Mouse (Mus musculus) gastrocnemius, postnatal 14 days (tissue): ENCODE data around the gene Adpgk. TPM values are rescaled to one million over a fixed set of nuclear protein-coding genes. Genes with fewer than 3 reads are reported as not detected.

Experiments used
- DNase-seq: peaks from one replicate; pipeline ENCODE4 v3.0.0; 2021; ENCODE audit warnings: mixed read lengths
- intact Hi-C: fragments of 180-260 bp; cut with DNase I; formaldehyde crosslinking; loops from one replicate; pipeline ENCODE4 v1.15.1; 2025; ENCODE audit warnings: low total_unique reads
- total RNA-seq, 2 experiments: library from RNA; stranded (reverse); gene quantifications; 2 replicates each; pipeline ENCODE4 v1.2.3; 2021

Gene Adpgk
- total RNA-seq, 2 experiments from 2014 or later = 11.4 to 12.8 TPM

DNA sequence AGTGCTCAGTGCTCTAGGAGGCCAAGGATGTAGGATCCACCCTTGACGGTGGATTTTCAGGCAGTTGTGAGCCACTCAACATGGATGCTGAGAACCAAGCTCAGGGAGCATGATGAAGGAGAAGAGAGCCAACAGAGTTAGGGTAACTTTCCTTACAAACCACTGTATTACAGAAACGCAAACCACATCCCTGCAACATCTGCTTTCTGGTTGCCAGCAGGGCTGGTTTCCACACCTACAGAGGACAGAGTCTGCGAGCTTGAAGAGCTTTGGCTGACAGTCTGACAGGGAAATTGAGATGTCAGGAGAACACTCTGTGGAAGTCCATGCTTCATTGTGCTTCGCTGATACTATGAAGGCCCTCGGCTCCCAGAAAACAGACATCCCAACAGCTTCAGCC, 3.3 kb upstream of the Adpgk start:
- no peak for DNase-seq
- intact Hi-C loops = no loop called here

DNA sequence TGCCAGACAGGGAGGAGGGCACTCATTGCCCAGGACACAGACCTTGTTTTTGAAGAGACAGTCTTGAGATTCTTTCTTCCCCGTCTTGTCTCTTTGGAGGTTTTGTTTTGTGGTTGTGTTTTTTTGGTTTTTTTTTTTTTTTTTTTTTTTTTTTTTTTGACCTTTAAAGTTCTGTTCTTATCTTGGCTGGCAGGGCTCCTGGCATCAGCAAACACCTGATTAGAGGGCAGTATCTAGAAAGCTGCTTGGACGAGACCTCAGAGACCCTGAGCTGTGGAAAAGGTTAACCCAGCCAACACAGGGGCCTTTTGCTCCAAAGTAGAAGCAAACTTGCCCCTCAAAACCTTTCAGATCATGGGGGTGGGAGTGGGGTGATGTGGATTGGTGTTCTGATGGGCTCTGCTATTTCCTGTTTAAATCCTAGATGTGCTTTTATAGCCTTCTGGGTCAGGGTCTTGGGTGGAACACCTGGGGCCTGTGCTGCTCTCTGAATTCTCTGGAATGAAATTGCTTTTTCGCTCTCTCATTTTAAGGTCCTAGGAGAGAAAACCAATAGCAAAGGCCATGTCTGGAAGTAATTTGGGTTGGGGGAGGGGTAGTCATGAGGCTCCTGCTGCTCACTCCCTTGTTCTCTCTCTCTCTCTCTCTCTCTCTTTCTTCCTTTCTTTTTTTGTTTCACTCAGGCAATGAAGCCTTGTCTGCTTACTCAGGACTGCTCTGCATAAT, 2.5 kb upstream of the Adpgk start:
- intact Hi-C loops = no loop called here
- no peak for DNase-seq

DNA sequence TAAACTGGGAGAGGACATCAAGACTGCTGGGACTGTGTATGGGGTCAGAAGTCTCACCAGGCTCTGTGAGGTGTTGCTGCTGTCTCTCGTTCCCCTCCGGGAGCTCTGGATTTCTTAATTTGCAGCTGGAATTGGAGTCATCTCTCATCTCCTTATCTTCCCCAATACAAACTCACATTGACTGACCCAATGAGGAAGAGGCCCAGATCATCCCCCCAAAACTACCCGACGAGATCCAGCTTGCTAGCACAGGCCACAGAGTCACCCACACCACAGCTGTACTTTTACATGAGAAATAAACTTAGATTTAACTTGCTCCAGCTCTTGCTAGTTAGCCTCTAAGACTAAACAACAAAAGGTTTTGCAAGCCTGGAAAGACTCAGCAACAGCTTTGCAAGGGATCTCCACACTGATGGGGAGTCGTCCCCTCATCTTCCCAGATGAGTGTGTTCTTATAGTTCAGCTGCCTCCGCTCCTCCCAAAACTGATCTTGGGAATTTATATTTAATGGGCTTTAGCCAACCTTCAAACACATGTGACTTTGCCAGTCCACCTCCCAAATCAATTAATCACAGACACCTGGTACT, 1.7 kb upstream of the Adpgk start:
- intact Hi-C loops = no loop called here
- no peak for DNase-seq

DNA sequence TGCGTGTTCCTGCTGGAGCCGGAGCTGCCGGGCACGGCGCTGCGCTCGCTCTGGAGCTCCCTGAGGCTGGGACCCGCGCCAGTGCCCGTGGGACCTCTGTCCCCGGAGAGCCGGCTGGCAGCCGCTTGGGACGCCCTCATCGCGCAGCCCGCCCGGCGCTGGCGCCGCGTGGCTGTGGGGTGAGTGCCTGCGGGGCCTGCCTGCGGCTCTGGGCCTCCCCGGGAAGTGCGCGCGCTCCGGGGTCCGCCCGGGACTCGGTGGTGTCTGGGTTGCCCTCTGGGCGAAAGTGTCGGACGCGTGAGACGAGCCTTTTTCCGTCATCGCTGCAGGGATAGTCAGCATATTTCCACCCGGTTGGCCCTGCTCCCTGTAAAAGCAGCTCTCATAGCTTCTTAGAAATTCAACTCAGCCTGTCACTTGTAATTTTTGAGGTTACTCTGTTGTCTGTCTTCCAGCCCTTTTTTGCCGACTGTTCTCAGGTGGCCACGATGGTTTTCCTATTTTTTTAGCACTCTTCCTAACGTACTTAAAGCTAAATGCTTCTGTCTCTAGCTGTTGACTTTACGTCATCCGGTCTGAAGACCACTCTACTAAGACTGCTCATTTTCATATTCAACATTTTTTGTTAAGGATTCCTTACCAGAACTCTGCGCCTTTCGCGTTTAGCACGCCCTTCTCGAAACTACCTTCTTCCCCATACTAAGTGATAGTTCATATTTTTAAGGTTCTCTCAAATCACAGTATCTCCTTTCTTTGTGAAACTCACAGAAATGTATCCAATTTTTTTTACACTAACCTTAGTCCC, 532 bp downstream of the Adpgk start:
- intact Hi-C loops = no loop called here
- no peak for DNase-seq

DNA sequence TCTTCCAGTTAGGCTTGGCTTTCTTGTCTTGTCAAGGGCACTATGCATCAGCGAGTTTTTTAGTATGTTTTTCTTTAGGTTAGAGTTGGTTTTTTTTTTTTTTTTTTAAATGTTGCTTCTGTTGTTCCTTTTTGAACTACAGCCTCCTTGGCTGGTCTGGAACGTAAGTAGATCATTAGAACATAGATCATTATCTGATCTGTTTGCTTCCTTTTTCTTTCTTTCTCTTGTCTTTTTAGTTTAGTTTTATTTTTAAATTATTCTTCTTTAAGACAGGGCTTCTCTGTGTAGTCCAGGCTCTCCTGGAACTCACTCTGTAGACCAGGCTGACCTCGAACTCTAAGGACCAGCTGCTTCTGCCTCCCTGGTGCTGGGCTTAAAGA, 1.1 kb downstream of the Adpgk start:
- DNase-seq = no peak
- intact Hi-C loops = no loop called here

DNA sequence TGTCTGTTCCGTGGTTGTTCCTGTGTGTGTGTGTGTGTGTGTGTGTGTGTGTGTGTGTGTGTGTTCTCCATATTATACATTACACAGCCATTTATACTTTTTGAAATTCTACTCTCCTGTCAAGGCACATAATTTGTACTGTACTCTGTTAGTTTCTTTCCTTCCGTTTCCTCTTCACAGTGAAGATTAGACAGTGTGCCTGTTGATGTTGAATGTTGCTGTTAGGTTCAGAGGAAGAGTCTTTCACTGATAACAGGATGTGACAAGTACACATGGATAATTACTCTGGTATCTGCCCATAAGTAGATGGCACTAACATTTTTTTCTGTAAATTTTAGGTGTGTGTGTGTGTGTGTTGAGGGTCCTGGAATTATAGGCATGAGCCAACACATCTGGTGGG, 5.1 kb downstream of the Adpgk start:
- no peak for DNase-seq
- intact Hi-C loops = no loop called here

DNA sequence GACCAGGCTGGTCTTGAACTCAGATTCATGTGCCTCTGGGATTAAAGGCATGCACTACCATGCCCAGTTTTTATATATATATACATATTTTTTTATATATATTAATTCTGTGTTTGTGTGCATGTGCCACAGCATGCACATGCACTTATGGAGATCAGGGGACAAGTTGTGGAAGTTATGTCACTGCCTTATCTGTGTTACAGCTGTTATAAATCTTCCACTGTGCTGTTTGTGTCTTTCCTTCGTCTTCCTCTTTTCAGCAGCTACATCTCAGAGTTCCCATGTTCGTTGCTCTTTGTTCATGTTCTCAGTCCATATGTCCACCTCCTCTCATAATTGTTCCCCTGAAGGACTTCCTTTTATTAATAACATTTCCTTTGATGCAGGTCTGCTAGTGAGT, 16.5 kb downstream of the Adpgk start:
- intact Hi-C loops = no loop called here
- no peak for DNase-seq

DNA sequence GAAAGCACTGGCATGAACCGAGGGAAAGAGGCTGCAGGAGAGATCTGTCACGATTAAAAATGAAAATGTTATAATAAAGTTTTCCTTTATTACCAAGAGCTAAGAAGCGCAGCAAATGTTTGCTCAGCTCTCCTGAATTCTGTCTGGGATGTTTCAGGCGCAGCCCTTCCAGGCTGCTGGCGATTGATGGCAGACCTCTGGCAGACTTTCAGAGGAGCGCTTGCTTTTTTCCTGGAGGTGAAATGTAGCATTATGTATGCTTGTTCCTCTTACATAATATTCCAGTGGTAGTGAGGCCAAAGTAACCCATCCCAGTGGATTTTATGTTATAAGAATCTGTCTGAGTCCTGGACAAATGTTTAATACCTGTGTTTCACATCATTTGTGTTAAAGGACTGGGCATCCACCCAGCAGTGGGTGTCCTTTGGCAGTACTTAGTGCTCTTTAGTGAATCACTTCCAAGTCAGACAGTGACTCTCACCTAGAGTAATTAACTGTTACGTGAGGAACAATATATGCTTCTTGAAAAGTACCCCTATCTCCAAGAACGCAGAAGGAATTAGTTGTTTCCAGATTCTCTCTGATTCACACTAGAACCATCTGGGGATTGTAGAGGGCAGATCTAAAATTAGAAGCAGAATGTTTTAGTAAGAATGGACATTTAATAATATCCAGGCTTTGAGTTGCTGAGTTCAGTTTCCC, 19.4 kb downstream of the Adpgk start:
- intact Hi-C loops = no loop called here
- no peak for DNase-seq

DNA sequence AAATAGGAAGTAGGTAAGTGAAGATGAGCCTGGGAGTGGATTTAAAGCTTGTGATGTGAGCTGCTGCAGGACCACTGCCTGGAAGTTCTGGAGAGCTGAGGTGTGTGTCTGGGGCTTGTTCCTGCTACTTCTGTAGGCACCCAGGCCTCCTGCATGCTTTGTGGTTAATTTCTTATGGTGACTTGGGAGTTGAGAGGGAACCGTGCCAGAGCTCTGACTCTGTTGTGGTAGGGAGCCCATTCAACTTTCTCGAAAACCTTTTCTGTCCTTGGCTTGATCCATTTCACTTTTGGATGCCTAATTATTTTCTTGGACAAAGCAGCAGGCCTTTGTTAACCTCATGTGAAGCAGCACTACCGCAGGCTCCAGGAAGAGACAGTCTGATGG, 19.9 kb downstream of the Adpgk start:
- intact Hi-C loops = no loop called here

DNA sequence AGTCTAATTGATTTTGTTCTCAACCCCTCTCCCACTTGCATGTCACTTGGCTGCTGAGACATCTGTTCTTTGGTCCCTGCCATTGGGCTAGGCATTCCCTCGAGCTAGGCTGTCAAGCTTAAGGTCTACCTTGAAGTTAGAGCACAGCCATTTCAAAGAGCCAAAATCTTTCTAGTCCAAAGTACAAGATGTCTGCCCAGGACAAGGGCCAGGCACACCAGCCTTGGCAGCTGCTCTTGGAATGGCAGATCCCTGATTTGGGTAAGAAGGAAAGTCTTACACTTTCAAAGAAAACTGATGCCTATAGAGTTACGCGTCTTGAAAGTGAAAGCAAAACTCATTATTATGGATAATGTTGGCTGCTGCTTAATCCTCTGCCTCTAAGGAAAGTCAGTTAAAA, 24.8 kb downstream of the Adpgk start:
- no peak for DNase-seq
- intact Hi-C loops = no loop called here

More for the DNA sequence above, 19.9 kb downstream of the Adpgk start:
- DNase-seq = no peak

DNA sequence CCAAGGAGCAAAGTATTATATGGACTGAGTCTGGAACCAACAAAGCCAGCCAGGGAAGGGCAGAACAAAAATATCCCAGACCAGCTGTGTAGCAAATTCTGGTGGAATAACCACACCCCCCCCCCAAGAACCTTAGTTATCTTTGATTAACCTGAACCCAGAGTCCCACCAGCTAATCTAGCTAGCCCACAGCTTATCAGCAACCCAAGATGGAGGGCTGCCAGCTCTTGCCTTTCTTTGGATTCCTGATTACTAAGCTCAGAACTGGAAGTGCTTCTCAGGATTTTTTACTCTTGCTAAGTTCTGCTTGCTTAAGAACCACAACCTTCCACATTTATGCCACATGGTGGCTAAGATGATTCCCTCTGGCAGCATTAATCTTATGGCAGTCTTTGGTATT, 33.0 kb downstream of the Adpgk start:
- DNase-seq = no peak

DNA sequence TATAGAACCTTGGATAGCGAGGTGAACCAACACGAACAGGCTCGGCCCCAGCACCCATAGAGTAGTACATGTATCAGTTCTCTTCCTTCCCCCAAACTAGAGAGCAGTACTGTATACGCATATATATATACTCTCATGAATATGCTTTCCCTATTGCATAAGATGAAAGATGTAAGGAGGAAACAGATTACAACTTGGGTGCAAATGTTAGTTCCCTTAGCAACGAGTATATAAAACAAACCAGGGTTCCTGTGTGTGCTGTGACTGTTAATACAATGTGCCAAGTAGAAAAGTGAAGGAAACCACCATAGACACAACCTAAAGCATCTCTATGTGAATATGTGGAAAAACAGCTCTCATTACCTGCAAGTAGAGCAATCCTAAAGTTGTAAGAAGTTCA, 38.7 kb downstream of the Adpgk start:
- DNase-seq = no peak
- intact Hi-C loops = no loop called here

More for the DNA sequence above, 33.0 kb downstream of the Adpgk start:
- intact Hi-C loops = no loop called here

DNA sequence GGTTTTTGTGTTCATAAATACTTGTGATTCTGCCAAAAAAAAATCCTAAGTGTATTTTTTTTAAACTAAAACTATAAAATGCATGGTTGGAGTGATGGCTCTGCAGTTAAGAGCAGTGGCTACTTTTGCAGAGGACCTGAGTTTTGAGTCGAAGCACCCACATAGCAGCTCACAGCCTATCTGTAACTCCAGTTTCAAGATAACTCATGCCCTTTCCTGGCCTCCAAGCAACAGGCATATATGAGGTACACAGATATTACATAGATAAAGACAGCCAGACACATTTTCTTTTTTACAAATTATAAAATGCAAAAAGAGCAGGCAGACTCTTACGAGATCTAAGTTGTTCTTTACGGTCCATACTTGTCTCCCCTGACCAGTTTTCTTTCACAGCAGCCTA, 45.2 kb downstream of the Adpgk start:
- intact Hi-C loops = no loop called here

DNA sequence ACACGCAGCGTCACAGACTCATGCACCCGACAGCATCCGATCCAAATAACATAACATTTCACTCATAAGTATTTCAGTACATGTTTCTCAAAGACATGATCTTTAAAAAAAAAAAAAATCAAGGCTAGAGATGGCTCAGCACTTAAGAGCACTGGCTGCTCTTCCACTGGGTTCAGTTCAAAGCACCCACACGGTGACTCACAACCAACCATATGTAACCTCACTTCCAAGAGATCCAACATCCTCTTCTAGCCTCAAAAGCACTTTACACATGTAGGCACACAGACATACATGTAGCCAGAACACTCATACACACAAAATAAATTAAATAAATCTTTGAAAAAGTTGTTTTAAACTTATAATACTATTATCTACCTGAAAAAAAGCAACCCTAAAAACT, 46.5 kb downstream of the Adpgk start:
- no peak for DNase-seq
- intact Hi-C loops = no loop called here

More for the DNA sequence above, 45.2 kb downstream of the Adpgk start:
- DNase-seq = no peak

DNA sequence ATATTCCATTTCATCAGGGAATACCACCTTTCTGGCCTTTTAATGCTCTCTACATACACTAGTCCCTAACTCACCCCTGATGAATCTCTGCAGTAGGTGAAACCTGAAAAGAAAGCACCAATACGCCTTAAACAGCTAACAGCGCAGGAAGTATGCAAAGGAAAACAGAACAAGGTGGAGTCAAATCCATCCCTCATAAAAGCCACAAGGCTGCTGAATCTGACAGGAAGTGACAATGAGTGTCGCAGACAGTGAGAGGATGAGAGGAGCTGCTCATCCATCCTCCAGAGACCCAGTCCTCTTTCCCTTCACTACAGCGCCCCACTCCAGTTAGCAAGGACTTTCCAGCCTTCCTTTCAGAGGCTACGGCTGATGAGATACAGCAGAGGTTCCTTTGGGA, 47.1 kb downstream of the Adpgk start:
- no peak for DNase-seq
- intact Hi-C loops = no loop called here

DNA sequence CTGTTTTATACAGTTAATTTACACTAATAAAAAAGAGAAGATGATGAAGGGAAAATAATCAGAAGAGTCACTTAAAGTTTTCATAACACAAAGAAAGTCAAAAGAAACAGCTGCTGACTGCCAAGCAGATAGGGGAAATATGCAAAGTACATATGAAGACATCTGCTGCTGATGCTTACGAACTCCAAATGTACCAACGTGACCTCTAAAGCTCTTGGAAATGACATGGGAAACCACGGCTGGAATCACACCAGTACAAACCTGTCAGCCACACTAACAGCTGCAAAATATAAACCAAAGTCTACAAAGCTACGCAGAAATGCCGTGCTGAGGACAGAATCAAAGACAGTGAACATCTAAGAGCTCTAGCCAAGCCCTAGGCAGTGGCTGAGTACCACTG, 47.7 kb downstream of the Adpgk start:
- intact Hi-C loops = no loop called here

DNA sequence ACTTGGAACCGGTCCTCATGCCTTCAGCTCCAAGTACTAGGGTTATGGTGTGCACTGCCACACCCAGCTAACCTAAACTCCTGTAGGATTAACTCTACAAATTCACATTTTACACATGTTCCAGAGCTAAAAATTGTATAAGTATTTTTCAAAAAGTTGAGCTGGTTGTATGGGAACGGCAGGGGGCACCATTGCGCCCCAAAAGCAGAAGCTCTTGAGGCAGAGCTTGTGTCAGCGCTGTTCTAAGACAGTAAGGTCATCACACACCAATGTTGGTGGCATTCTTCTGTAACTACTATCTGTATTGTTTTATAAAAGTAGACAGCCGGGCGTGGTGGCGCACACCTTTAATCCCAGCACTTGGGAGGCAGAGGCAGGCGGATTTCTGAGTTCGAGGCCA, 48.6 kb downstream of the Adpgk start:
- peak; percentile 11 for DNase-seq

More for the DNA sequence above, 47.7 kb downstream of the Adpgk start:
- DNase-seq = no peak

DNA sequence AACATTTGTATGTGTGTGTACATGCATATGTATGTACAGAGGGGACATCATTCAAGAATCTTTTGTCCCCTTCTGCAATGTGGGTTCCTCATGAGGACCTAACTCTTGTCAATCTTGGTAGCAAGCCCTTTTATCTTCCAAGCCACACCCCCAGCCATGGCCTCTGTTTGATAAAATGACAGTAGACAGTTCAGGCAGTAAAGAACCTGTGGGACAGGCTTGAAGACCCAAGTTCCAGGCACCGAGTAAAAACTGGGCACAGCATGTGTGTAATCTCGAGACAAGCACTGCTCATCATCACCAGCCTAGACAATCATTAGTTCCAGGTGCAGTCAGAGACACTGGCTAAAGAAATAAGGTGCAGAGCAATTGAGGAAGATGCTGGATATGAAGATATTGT, 54.8 kb downstream of the Adpgk start:
- intact Hi-C loops = no loop called here
- no peak for DNase-seq

More for the DNA sequence above, 48.6 kb downstream of the Adpgk start:
- intact Hi-C loops = no loop called here

DNA sequence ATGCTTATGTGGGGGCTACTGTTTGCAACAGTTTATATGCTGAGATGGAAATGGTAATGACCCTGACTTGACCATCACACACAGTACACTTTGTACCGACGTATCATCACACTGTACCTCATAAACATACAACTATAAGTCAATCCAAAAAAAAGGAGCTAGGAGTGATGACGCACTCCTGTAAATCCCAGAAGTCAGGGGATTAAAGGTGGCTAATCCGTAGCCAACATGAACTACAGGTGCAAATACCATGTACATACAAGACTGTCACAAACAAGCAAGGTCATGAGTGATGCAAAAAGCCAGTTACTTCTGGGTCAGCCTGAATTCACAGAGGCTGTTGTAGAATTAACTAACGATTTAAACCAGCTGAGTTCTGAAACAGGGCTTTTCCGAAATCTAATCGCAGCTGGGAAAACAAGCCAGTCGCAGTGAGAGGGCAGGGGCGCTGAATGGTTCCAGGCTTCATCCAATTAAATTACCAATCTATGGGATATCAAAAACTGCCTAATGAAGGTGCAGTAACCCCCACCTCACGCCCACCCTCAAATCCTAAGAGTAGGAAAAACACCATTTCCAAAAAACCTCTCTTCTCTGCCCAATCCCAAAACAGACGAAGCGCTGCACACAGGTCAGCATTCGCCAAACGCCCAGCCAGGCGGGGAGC, 61.4 kb downstream of the Adpgk start:
- no peak for DNase-seq
- intact Hi-C loops = no loop called here

DNA sequence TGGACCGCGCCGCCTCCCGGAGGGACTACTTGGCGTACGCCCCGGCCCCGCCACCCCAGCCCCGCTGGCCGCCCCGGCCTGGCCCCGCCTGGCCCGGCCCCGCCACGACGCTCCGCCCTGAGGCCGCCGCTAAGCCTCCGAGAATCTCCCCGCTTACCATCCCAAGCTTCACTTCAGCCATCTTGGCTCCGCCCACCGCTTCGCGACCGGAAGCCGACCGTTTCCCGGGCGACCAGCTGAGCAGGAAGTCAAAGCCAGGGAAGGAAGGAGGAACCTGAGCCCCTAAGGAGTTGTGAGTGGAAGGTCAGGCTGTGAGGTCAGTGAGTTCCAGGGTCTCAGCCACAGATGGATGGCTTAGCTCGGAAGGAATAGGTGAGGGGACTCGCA, 61.9 kb downstream of the Adpgk start, which contains the start of gene Bbs4:
Gene Bbs4, minus strand, starts transcription at position 256 of the 387 bp plus-strand sequence.
- intact Hi-C loops = no loop called here

More for the DNA sequence above, 61.9 kb downstream of the Adpgk start, which contains the start of gene Bbs4:
- DNase-seq = peak; percentile 94
